Mouse (Mus musculus) testis, adult 2 months (tissue): ENCODE measurements around the gene Spon1. TPM values are rescaled to one million over a fixed set of nuclear protein-coding genes. Genes with fewer than 3 reads are reported as not detected.

Experiments
- H3K27ac ChIP-seq: fragments of 200-500 bp; 2 replicates; pipeline ENCODE4 v1.5.1; 2012; ENCODE audit warnings: low read depth, low read length; ENCODE audit not compliant: control insufficient read depth, insufficient read depth
- H3K27me3 ChIP-seq: fragments of 200-500 bp; 2 replicates; pipeline ENCODE4 v1.6.1; 2012; ENCODE audit warnings: mild to moderate bottlenecking, low read length, moderate library complexity; ENCODE audit not compliant: control insufficient read depth, insufficient read depth
- H3K36me3 ChIP-seq: fragments of 200-500 bp; 2 replicates; pipeline ENCODE4 v1.6.1; 2012; ENCODE audit warnings: mild to moderate bottlenecking, low read length; ENCODE audit not compliant: control insufficient read depth, insufficient read depth
- H3K4me1 ChIP-seq: fragments of 200-500 bp; 2 replicates; pipeline ENCODE4 v1.6.1; 2012; ENCODE audit warnings: low read length; ENCODE audit not compliant: control insufficient read depth, insufficient read depth
- H3K4me3 ChIP-seq: fragments of 200-500 bp; 2 replicates; pipeline ENCODE4 v1.5.1; 2012; ENCODE audit warnings: low read depth, mild to moderate bottlenecking, low read length, moderate library complexity, mixed read lengths; ENCODE audit not compliant: control insufficient read depth
- CTCF ChIP-seq: fragments of 200-500 bp; IDR thresholded peaks from 2 replicates; pipeline ENCODE4 v1.5.1; 2012; ENCODE audit warnings: low read depth, mild to moderate bottlenecking, inconsistent platforms, low read length, moderate library complexity; ENCODE audit not compliant: control insufficient read depth, insufficient read depth, insufficient replicate concordance
- POLR2A ChIP-seq: fragments of 200-500 bp; IDR thresholded peaks from 2 replicates; pipeline ENCODE4 v1.6.1; 2012; ENCODE audit warnings: low read depth, mild to moderate bottlenecking, inconsistent platforms, low read length, moderate library complexity; ENCODE audit not compliant: control insufficient read depth
- polyA plus RNA-seq: library from polyadenylated mRNA; depleted of rRNA; stranded (reverse); fragments of >200 nt; gene quantifications from 2 replicates; pipeline ENCODE4 v1.2.3, GENCODE M21; 2012

Gene Spon1
- polyA plus RNA-seq, 1 experiment: 3.6 TPM

DNA sequence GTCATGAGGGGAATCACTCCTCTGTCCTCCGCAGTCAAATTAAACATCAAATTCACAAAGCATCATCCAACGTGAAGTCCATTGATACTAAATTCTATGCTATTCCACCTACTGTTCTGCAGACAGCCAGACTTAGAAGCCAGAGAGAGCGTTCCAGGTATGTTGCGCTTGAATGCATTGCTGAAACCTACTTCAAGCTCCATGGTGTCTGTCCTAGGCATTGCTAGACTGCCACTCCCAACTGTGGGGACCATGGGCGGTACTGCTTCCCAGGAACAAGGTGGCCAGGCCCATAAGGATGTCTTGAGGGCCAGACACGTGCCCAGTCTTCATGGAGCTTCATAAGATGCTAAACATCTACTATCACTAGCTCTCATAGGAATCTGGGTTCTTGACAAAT is 125.7 kb downstream of the Spon1 start:
- Histone ChIP-seq H3K36me3 (no peaks in the 10 kb centered on the region), H3K27me3 (no peaks in the 10 kb centered on the region), H3K4me3 (no peak overlapping the region), H3K27ac (no peak overlapping the region), H3K4me1 (no peaks in the 10 kb centered on the region)
- TF ChIP-seq CTCF (no peak), POLR2A (no peak)

DNA sequence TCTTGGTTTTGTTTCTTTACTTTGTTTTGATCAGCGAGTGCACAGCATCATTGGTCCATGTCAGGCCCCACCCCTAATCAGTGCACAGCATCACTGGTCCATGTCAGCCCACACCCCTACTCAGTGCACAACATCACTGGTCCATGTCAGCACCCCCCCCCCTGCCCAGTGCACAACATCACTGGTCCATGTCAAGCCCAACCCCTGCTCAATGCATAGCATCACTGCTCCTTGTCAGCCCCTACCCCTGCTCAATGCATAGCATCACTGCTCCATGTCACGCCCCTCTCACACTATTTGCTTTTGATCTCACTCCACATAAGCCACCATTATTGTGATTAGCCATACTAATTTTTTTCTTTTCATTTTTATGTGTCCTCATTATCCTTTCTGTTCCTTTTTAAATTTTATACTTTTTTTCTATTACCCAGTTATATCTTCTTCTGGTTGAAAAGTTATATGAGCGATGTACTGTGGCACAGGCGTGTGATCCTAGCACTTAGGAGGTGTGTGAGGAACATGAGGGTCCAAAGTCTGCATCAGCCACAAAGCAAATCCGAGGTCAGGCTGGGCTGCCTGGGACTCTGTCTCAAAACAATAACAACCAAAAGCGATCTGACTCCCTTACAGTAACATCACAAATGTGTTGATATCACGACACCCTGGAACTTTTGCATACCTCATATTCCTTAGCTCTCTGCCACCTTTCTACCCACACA is 128.3 kb downstream of the Spon1 start:
- no peaks in the 10 kb centered on the region for H3K27me3 ChIP-seq
- H3K36me3 ChIP-seq: no peaks in the 10 kb centered on the region
- no peak overlapping the region for H3K4me3 ChIP-seq
- no peak for TF ChIP-seq CTCF
- no peak for TF ChIP-seq POLR2A
- H3K4me1 ChIP-seq: no peaks in the 10 kb centered on the region
- H3K27ac ChIP-seq: no peak overlapping the region

DNA sequence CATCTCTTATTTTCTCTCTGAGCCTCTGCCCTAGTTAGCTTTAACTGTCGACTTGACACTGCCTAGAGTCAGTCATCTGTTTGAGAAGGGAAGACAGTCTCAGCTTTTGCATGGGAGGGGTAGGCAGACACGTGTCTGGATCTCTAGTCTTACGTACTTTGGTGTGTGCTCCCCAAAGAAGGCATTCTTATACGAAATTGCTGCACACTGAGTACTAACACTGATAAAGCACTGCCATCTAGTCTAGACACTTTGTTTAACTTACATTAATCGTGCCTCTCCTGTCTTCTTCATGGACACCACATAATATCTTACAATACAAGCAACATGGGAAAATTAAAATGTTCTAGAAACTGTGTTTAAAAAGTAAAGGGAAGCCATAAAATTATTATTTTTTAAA is 129.5 kb downstream of the Spon1 start:
- H3K27ac ChIP-seq: no peak overlapping the region
- no peak overlapping the region for H3K4me3 ChIP-seq

GRCm38 (mm10) chr7:113898388-113898787 is 132.6 kb downstream of the Spon1 start:
- H3K4me3 ChIP-seq: no peak overlapping the region
- H3K36me3 ChIP-seq: no peaks in the 10 kb centered on the region
- H3K27ac ChIP-seq: no peak overlapping the region
- TF ChIP-seq POLR2A: no peak
- no peak for TF ChIP-seq CTCF
- no peaks in the 10 kb centered on the region for H3K27me3 ChIP-seq
- no peaks in the 10 kb centered on the region for H3K4me1 ChIP-seq

More for the DNA sequence above, 129.5 kb downstream of the Spon1 start:
- TF ChIP-seq CTCF (no peak), POLR2A (no peak)
- Histone ChIP-seq H3K4me1 (no peaks in the 10 kb centered on the region), H3K36me3 (no peaks in the 10 kb centered on the region), H3K27me3 (no peaks in the 10 kb centered on the region)

GRCm38 (mm10) chr7:113901511-113901910 is 135.7 kb downstream of the Spon1 start:
- H3K36me3 ChIP-seq: no peaks in the 10 kb centered on the region
- H3K4me3 ChIP-seq: no peak overlapping the region
- no peaks in the 10 kb centered on the region for H3K4me1 ChIP-seq
- TF ChIP-seq POLR2A (no peak), CTCF (no peak)
- no peaks in the 10 kb centered on the region for H3K27me3 ChIP-seq
- no peak overlapping the region for H3K27ac ChIP-seq

DNA sequence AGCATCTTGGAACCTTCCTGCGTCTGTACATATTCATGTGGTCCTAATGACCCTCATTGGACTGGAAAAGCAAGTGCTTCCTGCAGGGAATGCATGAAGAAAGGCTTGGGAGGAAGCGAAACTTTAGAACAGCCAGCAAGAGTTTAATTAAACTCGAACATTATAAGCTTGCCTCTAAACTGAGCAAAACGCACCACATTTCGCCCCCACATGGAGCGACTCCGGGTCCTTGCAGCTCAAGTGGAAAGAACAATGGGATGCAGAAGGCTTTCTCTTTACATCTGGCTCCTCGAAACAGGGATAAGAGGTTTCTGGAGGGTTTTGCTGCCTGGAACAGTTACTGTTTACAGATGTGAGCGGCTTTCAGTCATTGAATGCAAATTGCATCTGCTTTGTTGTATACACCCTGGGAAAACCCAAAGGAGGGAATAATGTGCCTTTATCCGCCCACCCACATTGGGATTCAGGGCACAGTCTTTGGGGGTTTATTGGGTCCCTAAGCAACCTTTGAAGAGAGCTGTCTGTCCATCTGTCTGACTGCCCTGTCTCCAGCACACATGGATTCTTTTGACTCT is 136.2 kb downstream of the Spon1 start:
- H3K36me3 ChIP-seq: no peaks in the 10 kb centered on the region
- no peaks in the 10 kb centered on the region for H3K4me1 ChIP-seq
- H3K27ac ChIP-seq: no peak overlapping the region
- H3K27me3 ChIP-seq: no peaks in the 10 kb centered on the region
- no peak for TF ChIP-seq POLR2A
- TF ChIP-seq CTCF: no peak
- H3K4me3 ChIP-seq: no peak overlapping the region

GRCm38 (mm10) chr7:113903127-113903827 is 137.5 kb downstream of the Spon1 start:
- Histone ChIP-seq H3K36me3 (no peaks in the 10 kb centered on the region), H3K27me3 (no peaks in the 10 kb centered on the region), H3K4me1 (no peaks in the 10 kb centered on the region), H3K27ac (no peak overlapping the region), H3K4me3 (no peak overlapping the region)
- TF ChIP-seq CTCF: no peak
- no peak for TF ChIP-seq POLR2A
